ENCODE assay signal across 8 mouse cellular contexts in the genomic region with DNA sequence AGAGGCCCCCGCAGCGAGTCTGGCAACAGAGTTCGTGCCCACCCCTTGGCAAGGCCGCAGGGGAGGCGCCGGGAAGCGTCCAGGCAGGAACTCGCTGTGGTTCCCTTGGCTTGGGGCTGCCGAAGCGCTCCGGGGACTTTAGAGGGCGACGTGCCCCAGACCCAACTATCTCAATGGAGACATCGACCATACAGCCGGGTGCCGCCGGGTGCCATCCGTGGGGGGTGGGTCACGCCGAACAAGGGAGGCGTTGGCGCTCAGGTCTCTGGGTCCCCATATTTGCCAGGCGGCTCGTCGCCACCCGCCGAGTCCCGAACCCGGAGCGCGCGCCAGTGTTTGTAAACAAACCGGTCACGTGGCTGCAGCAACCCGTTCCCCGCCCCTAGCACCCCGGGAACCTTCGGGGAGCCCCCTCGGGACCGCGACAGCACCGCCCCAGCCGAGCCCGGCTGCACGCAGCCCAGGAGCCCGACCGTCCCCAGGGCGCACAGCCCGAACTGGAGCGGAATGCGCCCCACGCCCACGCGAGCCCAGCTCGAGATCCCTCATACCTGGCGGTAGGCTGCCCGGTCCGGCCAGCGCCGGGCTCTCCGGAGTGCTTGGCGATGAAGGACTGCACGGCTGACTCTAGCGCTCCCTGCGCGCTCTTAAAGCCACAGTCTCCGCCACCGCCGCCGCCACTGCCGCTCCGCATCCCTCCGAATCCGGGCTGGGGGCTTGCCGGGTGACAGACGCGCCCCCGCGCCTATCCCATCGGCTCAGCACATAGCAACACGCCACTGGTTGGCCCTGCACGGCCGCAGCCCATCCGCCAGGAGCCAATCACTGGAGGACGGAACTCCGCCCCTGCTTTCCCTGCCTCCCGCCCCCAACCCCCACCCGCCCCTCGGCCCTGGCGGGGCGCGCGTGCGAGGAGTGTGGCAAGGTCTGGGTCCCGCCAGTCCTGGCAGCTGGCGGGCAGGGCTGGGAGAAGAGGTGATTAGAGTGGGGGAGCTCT. TPM values are rescaled to one million over a fixed set of nuclear protein-coding genes. Genes with fewer than 3 reads are reported as not detected.
DNase-seq lines count a peak whose midpoint lies in the region; ATAC-seq and TF ChIP-seq lines count a peak whose summit lies in the region.

Gene Ypel2 (minus strand): TSS at position 667 of the 997 bp plus-strand sequence.

- peaks cover 28% of the 10 kb centered on the region for H3K4me1 ChIP-seq in erythroblast, embryonic 14.5 days (ENCODE audit: control insufficient read depth)
- H3K4me1 ChIP-seq in embryonic facial prominence, embryonic 10.5 days = peaks cover 63% of the 10 kb centered on the region
- H3K4me1 ChIP-seq in limb, embryonic 11.5 days (ENCODE audit: control insufficient read depth, insufficient read depth, low read length) = peaks cover 6% of the 10 kb centered on the region
- peaks cover 67% of the 10 kb centered on the region for H3K4me1 ChIP-seq in midbrain, embryonic 13.5 days (replicated peaks)
- peaks cover 23% of the 10 kb centered on the region for H3K4me1 ChIP-seq in small intestine, adult 2 months (ENCODE audit: control insufficient read depth, insufficient read depth, insufficient read length, low read length)

- H3K9ac ChIP-seq in limb, embryonic 11.5 days (ENCODE audit: low read length) = peak within 1 kb of the TSS; percentile 76
- H3K9ac ChIP-seq in midbrain, embryonic 13.5 days (replicated peaks) = peak within 1 kb of the TSS; percentile 88

- H3K36me3 ChIP-seq in erythroblast, embryonic 14.5 days (ENCODE audit: control insufficient read depth) = no peaks in the 10 kb centered on the region
- H3K36me3 ChIP-seq in embryonic facial prominence, embryonic 10.5 days (replicated peaks) = no peaks in the 10 kb centered on the region
- H3K36me3 ChIP-seq in limb, embryonic 11.5 days (ENCODE audit: control insufficient read depth, insufficient read depth, low read length) = no peaks in the 10 kb centered on the region
- H3K36me3 ChIP-seq in midbrain, embryonic 13.5 days = no peaks in the 10 kb centered on the region
- H3K36me3 ChIP-seq in small intestine, adult 2 months (ENCODE audit: control insufficient read depth, insufficient read depth, low read length) = no peaks in the 10 kb centered on the region; the same call in 1 of the 2 replicates

- H3K9me3 ChIP-seq in erythroblast, embryonic 14.5 days (ENCODE audit: control insufficient read depth, low read length) = no peaks in the 10 kb centered on the region
- no peaks in the 10 kb centered on the region for H3K9me3 ChIP-seq in embryonic facial prominence, embryonic 10.5 days
- no peaks in the 10 kb centered on the region for H3K9me3 ChIP-seq in limb, embryonic 11.5 days (ENCODE audit: control insufficient read depth, low read length)
- H3K9me3 ChIP-seq in midbrain, embryonic 13.5 days = no peaks in the 10 kb centered on the region

- peaks cover 33% of the 10 kb centered on the region for H3K27me3 ChIP-seq in erythroblast, embryonic 14.5 days (ENCODE audit: control insufficient read depth)
- peaks cover 8% of the 10 kb centered on the region for H3K27me3 ChIP-seq in embryonic facial prominence, embryonic 10.5 days (replicated peaks; ENCODE audit: low read depth, poor library complexity, severe bottlenecking)
- H3K27me3 ChIP-seq in limb, embryonic 11.5 days (ENCODE audit: control insufficient read depth, insufficient read depth, low read length) = no peaks in the 10 kb centered on the region
- H3K27me3 ChIP-seq in midbrain, embryonic 13.5 days = no peaks in the 10 kb centered on the region
- H3K27me3 ChIP-seq in small intestine, adult 2 months (ENCODE audit: control insufficient read depth, insufficient read depth, low read length) = no peaks in the 10 kb centered on the region

- DNase-seq in embryonic facial prominence, embryonic 10.5 days (ENCODE audit: low spot score) = peak; percentile 99
- DNase-seq in heart, adult 18-20 months = peak; percentile 97 to 99
- DNase-seq in kidney, adult 18-20 months = peak; percentile 95
- peak; percentile 95 for DNase-seq in limb, embryonic 11.5 days (ENCODE audit: low spot score)

- H3K4me3 ChIP-seq in erythroblast, embryonic 14.5 days (replicated peaks) = peak within 1 kb of the TSS; percentile 74
- H3K4me3 ChIP-seq in embryonic facial prominence, embryonic 10.5 days = peak within 1 kb of the TSS; percentile 67
- peak within 1 kb of the TSS; percentile 96 for H3K4me3 ChIP-seq in limb, embryonic 11.5 days (ENCODE audit: low read depth, low read length)
- H3K4me3 ChIP-seq in midbrain, embryonic 13.5 days (replicated peaks) = peak within 1 kb of the TSS; percentile 95
- peak within 1 kb of the TSS; percentile 99 for H3K4me3 ChIP-seq in small intestine, adult 2 months (ENCODE audit: low read depth, low read length)

- no peak for ATAC-seq in erythroblast, adult 5-6 weeks (replicated peaks; ENCODE audit: low FRiP score, poor library complexity, severe bottlenecking)
- ATAC-seq in limb, embryonic 11.5 days (ENCODE audit: insufficient number of reproducible peaks, low FRiP score, low TSS enrichment, low read depth) = peak; percentile 99
- ATAC-seq in midbrain, embryonic 13.5 days = peak; percentile 100

- TF ChIP-seq POLR2A in small intestine, adult 2 months (IDR thresholded peaks at IDR 0.05; ENCODE audit: low read depth, low read length) = no peak; the same call in 1 of the 2 replicates

- H3K4me2 ChIP-seq in limb, embryonic 11.5 days (ENCODE audit: low read depth, severe bottlenecking) = peak within 1 kb of the TSS; percentile 50
- peak within 1 kb of the TSS; percentile 95 for H3K4me2 ChIP-seq in midbrain, embryonic 13.5 days (replicated peaks)

- WGBS in embryonic facial prominence, embryonic 10.5 days = under 1% methylated on average over 96 of the region's 96 CpGs
- WGBS in limb, embryonic 11.5 days = under 1% methylated on average over 95 of the region's 96 CpGs
- under 1% methylated on average over 96 of the region's 96 CpGs for WGBS in midbrain, embryonic 13.5 days
- WGBS in small intestine, adult 2 months = under 1% methylated on average over 96 of the region's 96 CpGs

- no peak for TF ChIP-seq CTCF in small intestine, adult 2 months (IDR thresholded peaks at IDR 0.05; ENCODE audit: extremely low read depth, insufficient read length, insufficient replicate concordance, low read depth, low read length)

- peak within 1 kb of the TSS; percentile 80 for H3K27ac ChIP-seq in embryonic facial prominence, embryonic 10.5 days (replicated peaks)
- H3K27ac ChIP-seq in limb, embryonic 11.5 days (replicated peaks; ENCODE audit: low read depth, low read length) = peak within 1 kb of the TSS; percentile 88
- peak within 1 kb of the TSS; percentile 94 for H3K27ac ChIP-seq in midbrain, embryonic 13.5 days
- peak within 1 kb of the TSS; percentile 82 for H3K27ac ChIP-seq in small intestine, adult 2 months (ENCODE audit: insufficient read depth, low read depth, low read length)

RNA-seq across cellular contexts. Expression of gene Ypel2, which starts in this region (rescaled TPM):
- 0.01 TPM in 1 of 2 replicates, not detected in the other for polyA plus RNA-seq in erythroblast, embryonic 14.5 days (2012)
- total RNA-seq in erythroblast, adult 5-6 weeks (2015; ENCODE audit: low replicate concordance) = 0.19 and 1.5 TPM in 2 replicates
- 0.56 and 0.68 TPM in 2 replicates for total RNA-seq in erythroblast, adult 5-6 weeks (2017; ENCODE audit: low replicate concordance)
- 4.2 and 5.4 TPM in 2 replicates for polyA plus RNA-seq in embryonic facial prominence, embryonic 10.5 days (2016; fragmentation: Nextera tagmentation; extraction: Ambion mirVana)
- 10 to 100 TPM; 21.4 to 25.5 TPM for total RNA-seq in heart, adult 18-20 months (2021)
- 7.0 and 7.2 TPM in 2 replicates for polyA plus RNA-seq in limb, embryonic 11.5 days (2014; fragmentation: Nextera tagmentation; extraction: Ambion mirVana)
- polyA plus RNA-seq in midbrain, embryonic 13.5 days (2015; fragmentation: Nextera tagmentation; extraction: Ambion mirVana) = 8.5 and 10.2 TPM in 2 replicates
- 1.7 and 5.6 TPM in 2 replicates for polyA plus RNA-seq in small intestine, adult 2 months (2012; rRNA removed)

Comparison
In these comparisons a context has a peak if more than half of its experiments do, and no peak if none do; other contexts are left out.
1. RNA of gene Ypel2 (total RNA-seq): 21.4 to 25.5 TPM in heart, adult 18-20 months; 0.19 to 1.5 TPM in erythroblast, adult 5-6 weeks; every median in the first group is over 4 times any median in the second.
2. Peak in every context shown above with its lines, with median percentiles within 50 percentile points of each other: H3K4me3 ChIP-seq, DNase-seq and H3K27ac ChIP-seq.